Mouse (Mus musculus): ENCODE measurements at regions not wholly inside any gene's neighbourhood (a gene's known extent, or its start where the extent isn't known, plus 50 kb on each side); places are given as distances from the start of the nearest gene placed in this dataset.

DNA sequence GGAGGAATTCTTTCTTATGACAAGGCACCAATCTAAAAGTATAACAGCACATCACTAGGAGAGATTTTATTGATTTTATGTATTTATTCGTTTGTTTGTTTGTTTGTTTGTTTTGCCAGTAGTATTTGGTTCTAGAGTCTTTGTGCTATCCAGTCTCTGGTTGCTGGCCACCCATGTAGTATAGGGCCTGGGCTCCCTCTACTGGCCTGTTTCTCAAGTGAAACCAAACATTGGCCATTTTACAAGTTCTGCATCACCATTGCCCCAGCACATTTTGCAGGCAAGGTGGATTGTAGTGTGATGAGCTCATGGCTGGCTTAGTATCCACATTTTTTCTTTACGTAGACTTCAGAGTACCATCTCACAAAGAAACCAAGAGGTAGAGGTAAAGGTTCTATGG, 376.9 kb upstream of the Luzp2 start:
- no peaks in the 10 kb centered on the region for H3K79me2 ChIP-seq (replicated peaks; ENCODE audit: control insufficient read depth, insufficient read depth, low read length)
- WGBS, result 45% methylated on average over 2 of the region's 2 CpGs
- H3K27ac ChIP-seq, result no peak overlapping the region
- no peak for DNase-seq
- no peaks in the 10 kb centered on the region for H3K27me3 ChIP-seq (ENCODE audit: control insufficient read depth, insufficient read depth, low read length)
- intact Hi-C loops (cut with DNase I), result no loop called here
- no peak overlapping the region for H3K9ac ChIP-seq (ENCODE audit: low read depth, low read length)
- no peaks in the 10 kb centered on the region for H3K36me3 ChIP-seq (ENCODE audit: control insufficient read depth, insufficient read depth, low read length)
- H3K4me1 ChIP-seq (ENCODE audit: control insufficient read depth, insufficient read depth, low read length), result no peaks in the 10 kb centered on the region
- TF ChIP-seq CTCF (IDR thresholded peaks at IDR 0.05) (peak; percentile 26; the same call in 1 of the 2 replicates), EP300 (IDR thresholded peaks at IDR 0.05; ENCODE audit: insufficient read depth, low read depth, low read length) (no peak)
- no peak overlapping the region for H3K4me3 ChIP-seq

DNA sequence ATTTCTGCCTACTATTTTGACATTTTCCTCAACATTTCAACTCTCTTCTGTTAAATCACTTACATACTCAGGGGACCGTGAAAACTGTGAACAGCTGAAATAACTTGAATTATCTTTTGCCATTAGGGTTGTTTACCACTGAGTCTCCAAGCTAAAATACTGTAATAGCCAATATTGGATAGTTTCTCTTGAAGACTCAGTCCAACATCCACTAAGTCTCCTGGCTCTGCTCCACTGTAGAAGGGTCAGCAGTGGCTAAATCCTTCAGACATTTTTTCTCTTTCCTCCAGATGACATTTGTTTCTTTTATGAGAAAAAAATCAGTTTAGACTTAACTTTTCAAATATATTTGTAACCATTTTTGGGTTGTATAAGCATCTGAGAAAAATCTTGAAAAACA, 344.0 kb upstream of the Luzp2 start:
- Histone ChIP-seq H3K4me1 (ENCODE audit: control insufficient read depth, insufficient read depth, low read length) (no peaks in the 10 kb centered on the region), H3K36me3 (ENCODE audit: control insufficient read depth, insufficient read depth, low read length) (no peaks in the 10 kb centered on the region), H3K79me2 (replicated peaks; ENCODE audit: control insufficient read depth, insufficient read depth, low read length) (no peaks in the 10 kb centered on the region), H3K9ac (ENCODE audit: low read depth, low read length) (no peak overlapping the region), H3K4me3 (no peak overlapping the region), H3K27me3 (ENCODE audit: control insufficient read depth, insufficient read depth, low read length) (no peaks in the 10 kb centered on the region), H3K27ac (no peak overlapping the region)
- WGBS, result 53% methylated on average over 1 of the region's 1 CpGs
- no peak for TF ChIP-seq POLR2A (IDR thresholded peaks at IDR 0.05; ENCODE audit: insufficient read depth, low read depth, low read length)
- no peak for TF ChIP-seq CTCF (IDR thresholded peaks at IDR 0.05)
- TF ChIP-seq EP300 (IDR thresholded peaks at IDR 0.05; ENCODE audit: insufficient read depth, low read depth, low read length), result no peak
- no peak for DNase-seq
- intact Hi-C loops (cut with DNase I), result no loop called here

DNA sequence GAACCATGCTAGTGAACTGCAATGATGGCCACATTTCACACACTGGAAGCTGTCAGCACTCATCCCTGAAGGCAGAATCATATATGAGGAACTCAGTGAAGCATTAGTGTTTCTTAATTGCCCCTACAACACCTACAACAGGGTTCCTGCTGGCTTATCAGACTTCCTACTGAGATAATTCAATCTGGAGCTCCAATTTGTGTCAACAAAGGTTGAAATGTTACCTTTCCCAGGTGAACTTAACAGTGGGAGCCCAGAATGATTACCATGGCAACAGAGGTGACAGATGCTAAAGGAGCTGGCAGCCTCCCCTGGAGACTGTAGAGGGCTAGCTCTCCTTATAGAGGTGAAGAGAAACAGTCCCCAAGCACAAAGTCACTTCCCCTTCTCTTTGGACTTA, 330.1 kb upstream of the Luzp2 start:
- no peak for DNase-seq
- no peaks in the 10 kb centered on the region for H3K27me3 ChIP-seq (ENCODE audit: control insufficient read depth, insufficient read depth, low read length)

DNA sequence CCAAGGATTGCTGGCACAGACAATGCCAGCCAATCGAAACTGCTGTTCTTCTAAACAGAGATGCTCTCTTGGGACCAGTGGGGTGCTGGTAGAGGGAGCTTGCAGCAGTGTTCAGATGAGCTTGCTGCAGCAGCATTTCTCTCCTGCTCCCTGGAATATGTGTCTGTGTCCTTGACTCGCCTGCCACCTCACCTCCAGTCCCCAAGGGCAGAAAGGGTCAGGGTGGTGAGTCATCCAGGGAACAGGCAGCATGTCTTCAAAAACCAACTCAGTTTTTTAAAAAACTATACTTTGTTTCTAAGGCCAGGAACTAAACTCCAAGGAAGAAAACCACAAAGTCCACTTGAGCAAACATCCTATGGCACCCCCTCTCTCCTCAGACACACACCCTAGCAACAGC, 328.3 kb upstream of the Luzp2 start:
- TF ChIP-seq POLR2A (IDR thresholded peaks at IDR 0.05; ENCODE audit: insufficient read depth, low read depth, low read length) (no peak), EP300 (IDR thresholded peaks at IDR 0.05; ENCODE audit: insufficient read depth, low read depth, low read length) (no peak), CTCF (IDR thresholded peaks at IDR 0.05) (no peak)
- H3K27me3 ChIP-seq (ENCODE audit: control insufficient read depth, insufficient read depth, low read length), result no peaks in the 10 kb centered on the region
- no peak overlapping the region for H3K4me3 ChIP-seq
- H3K9ac ChIP-seq (ENCODE audit: low read depth, low read length), result no peak overlapping the region
- 33% methylated on average over 2 of the region's 2 CpGs for WGBS
- intact Hi-C loops (cut with DNase I), result no loop called here
- no peak overlapping the region for H3K27ac ChIP-seq
- DNase-seq, result no peak
- H3K79me2 ChIP-seq (replicated peaks; ENCODE audit: control insufficient read depth, insufficient read depth, low read length), result no peaks in the 10 kb centered on the region
- no peaks in the 10 kb centered on the region for H3K4me1 ChIP-seq (ENCODE audit: control insufficient read depth, insufficient read depth, low read length)
- no peaks in the 10 kb centered on the region for H3K36me3 ChIP-seq (ENCODE audit: control insufficient read depth, insufficient read depth, low read length)

More for the DNA sequence above, 330.1 kb upstream of the Luzp2 start:
- Histone ChIP-seq H3K4me3 (no peak overlapping the region), H3K36me3 (ENCODE audit: control insufficient read depth, insufficient read depth, low read length) (no peaks in the 10 kb centered on the region), H3K27ac (no peak overlapping the region), H3K9ac (ENCODE audit: low read depth, low read length) (no peak overlapping the region), H3K79me2 (replicated peaks; ENCODE audit: control insufficient read depth, insufficient read depth, low read length) (no peaks in the 10 kb centered on the region), H3K4me1 (ENCODE audit: control insufficient read depth, insufficient read depth, low read length) (no peaks in the 10 kb centered on the region)
- no peak for TF ChIP-seq CTCF (IDR thresholded peaks at IDR 0.05)
- TF ChIP-seq EP300 (IDR thresholded peaks at IDR 0.05; ENCODE audit: insufficient read depth, low read depth, low read length), result no peak
- no peak for TF ChIP-seq POLR2A (IDR thresholded peaks at IDR 0.05; ENCODE audit: insufficient read depth, low read depth, low read length)
- intact Hi-C loops (cut with DNase I), result no loop called here

DNA sequence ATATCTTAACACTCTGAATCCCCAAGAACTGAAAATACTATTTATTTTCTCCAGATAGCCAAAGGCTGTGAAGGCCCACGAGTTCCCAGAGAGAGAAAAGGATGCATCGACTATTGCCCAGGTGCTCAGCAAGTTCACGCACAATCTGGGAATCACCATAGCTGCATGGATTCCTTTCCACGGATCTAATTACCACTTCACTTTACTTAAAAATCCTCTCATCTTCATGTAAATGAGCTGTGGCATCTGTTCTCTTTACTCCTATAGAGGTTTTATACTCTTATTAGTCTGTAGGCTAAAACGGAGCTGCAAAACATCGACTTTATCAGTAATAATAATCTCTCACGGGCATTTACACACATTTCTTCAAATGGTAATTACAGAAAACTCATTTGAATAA, 299.6 kb upstream of the Luzp2 start:
- Histone ChIP-seq H3K27me3 (ENCODE audit: control insufficient read depth, insufficient read depth, low read length) (no peaks in the 10 kb centered on the region), H3K36me3 (ENCODE audit: control insufficient read depth, insufficient read depth, low read length) (no peaks in the 10 kb centered on the region), H3K9ac (ENCODE audit: low read depth, low read length) (no peak overlapping the region), H3K27ac (no peak overlapping the region), H3K4me3 (no peak overlapping the region), H3K79me2 (replicated peaks; ENCODE audit: control insufficient read depth, insufficient read depth, low read length) (no peaks in the 10 kb centered on the region), H3K4me1 (ENCODE audit: control insufficient read depth, insufficient read depth, low read length) (no peaks in the 10 kb centered on the region)
- intact Hi-C loops (cut with DNase I), result no loop called here
- TF ChIP-seq CTCF (IDR thresholded peaks at IDR 0.05) (no peak), EP300 (IDR thresholded peaks at IDR 0.05; ENCODE audit: insufficient read depth, low read depth, low read length) (no peak), POLR2A (IDR thresholded peaks at IDR 0.05; ENCODE audit: insufficient read depth, low read depth, low read length) (no peak)
- WGBS, result 59% methylated on average over 7 of the region's 7 CpGs
- no peak for DNase-seq

DNA sequence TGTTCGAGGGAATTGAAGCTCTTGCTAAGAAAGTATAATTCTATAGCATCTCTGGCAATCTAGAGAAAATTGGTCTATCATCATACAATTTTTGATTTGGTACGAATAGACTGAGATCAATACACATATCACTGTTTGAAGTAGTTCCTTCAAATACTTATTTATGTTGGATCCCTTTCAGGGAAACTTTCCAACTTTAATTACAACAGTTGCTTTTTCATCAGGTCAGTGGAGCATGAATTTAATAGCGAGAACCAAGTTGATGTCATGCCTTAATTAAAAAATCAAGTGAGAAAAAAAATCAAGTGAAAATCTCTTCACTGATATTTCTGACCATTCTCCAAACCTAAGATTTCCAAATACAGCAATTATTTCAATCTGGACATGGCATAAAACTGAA, 277.9 kb upstream of the Luzp2 start:
- Histone ChIP-seq H3K27ac (no peak overlapping the region), H3K36me3 (ENCODE audit: control insufficient read depth, insufficient read depth, low read length) (no peaks in the 10 kb centered on the region), H3K9ac (ENCODE audit: low read depth, low read length) (no peak overlapping the region), H3K4me3 (no peak overlapping the region), H3K79me2 (replicated peaks; ENCODE audit: control insufficient read depth, insufficient read depth, low read length) (no peaks in the 10 kb centered on the region), H3K4me1 (ENCODE audit: control insufficient read depth, insufficient read depth, low read length) (no peaks in the 10 kb centered on the region), H3K27me3 (ENCODE audit: control insufficient read depth, insufficient read depth, low read length) (no peaks in the 10 kb centered on the region)
- TF ChIP-seq POLR2A (IDR thresholded peaks at IDR 0.05; ENCODE audit: insufficient read depth, low read depth, low read length) (no peak), EP300 (IDR thresholded peaks at IDR 0.05; ENCODE audit: insufficient read depth, low read depth, low read length) (no peak)
- WGBS, result 44% methylated on average over 3 of the region's 3 CpGs
- DNase-seq, result no peak
- intact Hi-C loops (cut with DNase I), result no loop called here
